Mouse (Mus musculus) olfactory bulb, adult 2 months (tissue): ENCODE measurements around the gene Myo10.

Experiments used
- CTCF ChIP-seq: fragments of 200-500 bp; IDR thresholded peaks from 2 replicates; pipeline ENCODE4 v1.5.1; 2012; ENCODE audit warnings: low read depth, mild to moderate bottlenecking, low read length, moderate library complexity; ENCODE audit not compliant: insufficient read depth
- POLR2A ChIP-seq: fragments of 200-500 bp; IDR thresholded peaks from 2 replicates; pipeline ENCODE4 v1.6.1; 2012; ENCODE audit warnings: mild to moderate bottlenecking, low read depth, low read length, moderate library complexity; ENCODE audit not compliant: insufficient read depth

- no peak for TF ChIP-seq CTCF
- no peak for TF ChIP-seq POLR2A
These were observed 133.2 kb downstream of the Myo10 start for GRCm38 (mm10) chr15:25755536-25755935.
